Mouse (Mus musculus) kidney, adult 2 months (tissue): Measurements from ENCODE around the gene Iqcn.

ENCODE experiments used
- CTCF ChIP-seq: fragments of 200-500 bp; conservative IDR thresholded peaks from 2 replicates; pipeline ENCODE4 v1.5.1; 2011; ENCODE audit warnings: low read depth, mild to moderate bottlenecking, control low read depth, low read length, moderate library complexity, mixed read lengths; ENCODE audit not compliant: insufficient read depth, insufficient read length
- POLR2A ChIP-seq: fragments of 200-500 bp; IDR thresholded peaks from one replicate; pipeline ENCODE4 v1.6.1; 2011; ENCODE audit warnings: low read depth, low read length, control low read depth

GRCm38 (mm10) chr8:70760775-70761406 is 57.6 kb downstream of the Iqcn start, which contains the start of gene Mpv17l2:
- TF ChIP-seq POLR2A = no peak
- no peak for TF ChIP-seq CTCF
